Mouse (Mus musculus) ovary, adult 10 weeks (tissue): ENCODE results near the gene Mpdz. TPM values are rescaled to one million over a fixed set of nuclear protein-coding genes. Genes with fewer than 3 reads are reported as not detected.

ENCODE experiments used
- polyA plus RNA-seq: library from polyadenylated mRNA; stranded (reverse); fragments of 350-450 nt; fragmentation: Illumina TruSeq; extraction: RNeasy Lipid Tissue Mini Kit (QIAGEN cat#74804); gene quantifications from one replicate; pipeline ENCODE4 v1.2.3, GENCODE M21; 2014

The Mpdz gene
- polyA plus RNA-seq: 41.0 TPM

DNA sequence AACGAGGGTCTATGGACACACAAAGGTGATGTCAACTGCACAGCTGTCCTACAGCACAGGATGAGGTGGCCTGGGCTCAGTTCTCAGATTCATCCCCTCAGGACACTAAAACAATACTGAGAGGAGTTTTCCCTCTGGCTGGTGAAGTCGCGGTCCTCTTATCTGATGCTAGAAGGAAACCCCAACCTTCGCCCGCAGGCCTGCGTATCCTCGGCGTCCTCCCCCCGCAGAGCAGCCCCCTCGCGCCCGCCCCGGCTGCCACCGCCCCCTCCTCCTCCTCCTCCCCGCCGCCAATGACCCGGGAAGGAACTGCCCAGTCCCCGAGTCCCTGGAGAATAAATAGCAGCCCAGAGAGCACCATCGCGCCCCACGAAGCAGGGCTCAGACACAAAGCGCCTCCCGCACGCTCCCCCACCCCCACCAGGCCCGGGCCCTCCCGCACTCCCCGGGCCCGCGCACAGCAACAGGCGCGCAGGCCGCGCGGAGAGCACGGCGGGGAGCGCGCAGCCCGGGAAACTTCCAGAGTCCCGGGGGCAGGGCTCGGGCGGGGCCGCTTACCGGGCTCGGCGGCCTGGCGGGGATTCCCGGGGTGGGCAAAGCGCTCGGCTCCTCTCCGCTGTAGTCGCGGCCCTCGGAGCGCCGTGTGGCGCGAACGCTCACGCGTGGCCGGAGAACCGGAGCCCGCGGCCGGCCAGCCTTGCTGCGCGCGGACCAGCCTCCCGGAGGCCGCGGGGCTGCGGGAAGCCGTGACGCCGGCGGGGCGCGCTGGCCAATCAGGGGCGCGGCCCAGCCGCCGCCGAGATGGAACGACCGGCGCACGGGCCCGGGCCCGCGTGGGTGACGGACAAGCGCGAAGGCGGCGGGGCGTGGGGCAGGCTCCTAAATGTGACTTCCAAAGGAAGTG, at the start of gene Mpdz:
Mpdz (minus strand) TSS at position 738 of the 904 bp plus-strand sequence.

